Comparison of ENCODE assay signal across 11 mouse cellular contexts in genomic region chr15:97593781-97594600, GRCm38 (mm10).
A peak's percentile ranks its signal among the peaks of the same experiment; 100 is the strongest.
DNase-seq lines count a peak whose midpoint lies in the region; ATAC-seq lines count a peak whose summit lies in the region.
"Had no signal": no experiment of that assay in that cellular context is flagged by ENCODE, and none has a peak within 500 bp of the region (broad histone marks: within the 10 kb centered on the region; RNA-seq: fewer than 3 reads in every experiment).

No protein-coding gene starts in this region.

- H3K9ac ChIP-seq in heart, embryonic 16.5 days (ENCODE audit: low read length) = no peak overlapping the region
- H3K9ac ChIP-seq in forebrain, embryonic 15.5 days (replicated peaks) = no peak overlapping the region
- H3K9ac ChIP-seq: forebrain, embryonic 12.5 days; hindbrain, embryonic 12.5 days had no signal

- H3K4me3 ChIP-seq in heart, embryonic 16.5 days (ENCODE audit: low read length) = no peak overlapping the region
- H3K4me3 ChIP-seq in forebrain, embryonic 15.5 days = no peak overlapping the region
- H3K4me3 ChIP-seq: forebrain, embryonic 12.5 days; hindbrain, embryonic 12.5 days had no signal

- 44% methylated on average over 11 of the region's 11 CpGs for WGBS in heart, embryonic 16.5 days
- WGBS in forebrain, embryonic 15.5 days = 34% methylated on average over 11 of the region's 11 CpGs

- H3K4me1 ChIP-seq in heart, embryonic 16.5 days (ENCODE audit: control insufficient read depth, insufficient read depth, low read length) = 0 out of 2 replicates have a peak, but pooled peaks cover 5% of the 10 kb centered on the region
- peaks cover 7% of the 10 kb centered on the region; the same call in 1 of the 2 replicates for H3K4me1 ChIP-seq in forebrain, embryonic 15.5 days

- peak; percentile 26 for DNase-seq in kidney, adult 9 months
- DNase-seq in kidney, adult 18-20 months = no peak
- DNase-seq in ZHBTc4 (ENCODE audit: low read depth, low spot score) = peak; percentile 96
- DNase-seq in lung, postnatal 10 days = peak; percentile 34
- DNase-seq: thymus, postnatal 4 days had no signal

- no peak for ATAC-seq in heart, embryonic 16.5 days (replicated peaks; ENCODE audit: extremely low read depth, insufficient read depth, low FRiP score)
- ATAC-seq in cerebellum, adult (ENCODE audit: insufficient number of reproducible peaks, low FRiP score, low TSS enrichment) = no peak
- ATAC-seq in forebrain, embryonic 15.5 days (replicated peaks) = no peak

- no peaks in the 10 kb centered on the region for H3K9me3 ChIP-seq in heart, embryonic 16.5 days (replicated peaks; ENCODE audit: control insufficient read depth, low read length)
- no peaks in the 10 kb centered on the region for H3K9me3 ChIP-seq in forebrain, embryonic 15.5 days
- H3K9me3 ChIP-seq: forebrain, embryonic 12.5 days; hindbrain, embryonic 12.5 days had no signal

- H3K27me3 ChIP-seq in heart, embryonic 16.5 days (ENCODE audit: control insufficient read depth, insufficient read depth, low read length) = no peaks in the 10 kb centered on the region
- H3K27me3 ChIP-seq in forebrain, embryonic 15.5 days = no peaks in the 10 kb centered on the region
- H3K27me3 ChIP-seq: hindbrain, embryonic 12.5 days had no signal

- peak overlapping the region; percentile 50 for H3K27ac ChIP-seq in heart, embryonic 16.5 days (ENCODE audit: low read length)
- H3K27ac ChIP-seq in forebrain, embryonic 15.5 days (replicated peaks) = no peak overlapping the region
- H3K27ac ChIP-seq: forebrain, embryonic 12.5 days; hindbrain, embryonic 12.5 days had no signal

- H3K4me2 ChIP-seq in heart, embryonic 16.5 days (ENCODE audit: low read depth, low read length) = no peak overlapping the region
- no peak overlapping the region for H3K4me2 ChIP-seq in forebrain, embryonic 15.5 days (replicated peaks)
- H3K4me2 ChIP-seq: forebrain, embryonic 12.5 days; hindbrain, embryonic 12.5 days; midbrain, embryonic 11.5 days had no signal

- no peaks in the 10 kb centered on the region for H3K36me3 ChIP-seq in heart, embryonic 16.5 days (ENCODE audit: control insufficient read depth, insufficient read depth)
- no peaks in the 10 kb centered on the region for H3K36me3 ChIP-seq in forebrain, embryonic 15.5 days
- H3K36me3 ChIP-seq: forebrain, embryonic 12.5 days; hindbrain, embryonic 12.5 days had no signal
